Mouse (Mus musculus): ENCODE measurements around the gene 4930595D18Rik. TPM values are rescaled to one million over a fixed set of nuclear protein-coding genes. Genes with fewer than 3 reads are reported as not detected.

The 4930595D18Rik gene
- total RNA-seq, 2 experiments from 2014 or later: not detected

DNA sequence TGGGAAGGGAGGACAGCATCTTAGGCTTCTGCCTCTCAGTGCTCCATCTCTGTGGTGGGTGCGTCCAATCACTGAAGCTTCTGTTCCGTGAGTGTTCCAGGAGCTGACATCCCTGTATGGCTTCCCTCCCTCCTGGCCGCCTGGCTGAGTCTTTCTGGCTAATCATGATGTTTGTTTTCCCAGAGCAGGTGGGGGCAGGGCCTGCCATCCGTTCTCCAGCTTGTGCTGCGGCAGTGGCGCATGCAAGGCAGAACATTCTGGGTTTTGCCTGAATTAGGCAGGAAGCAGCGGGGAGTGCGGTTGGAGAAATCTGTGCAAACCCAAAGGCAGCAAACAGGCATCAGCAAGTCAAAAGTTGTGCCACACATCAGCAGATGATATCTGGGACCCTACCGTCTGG is 39.0 kb downstream of the 4930595D18Rik start:
- intact Hi-C loops (cut with DNase I): no loop called here
- peak; percentile 69 to 89 for DNase-seq (ENCODE audit: low spot score in 2 of 2)

DNA sequence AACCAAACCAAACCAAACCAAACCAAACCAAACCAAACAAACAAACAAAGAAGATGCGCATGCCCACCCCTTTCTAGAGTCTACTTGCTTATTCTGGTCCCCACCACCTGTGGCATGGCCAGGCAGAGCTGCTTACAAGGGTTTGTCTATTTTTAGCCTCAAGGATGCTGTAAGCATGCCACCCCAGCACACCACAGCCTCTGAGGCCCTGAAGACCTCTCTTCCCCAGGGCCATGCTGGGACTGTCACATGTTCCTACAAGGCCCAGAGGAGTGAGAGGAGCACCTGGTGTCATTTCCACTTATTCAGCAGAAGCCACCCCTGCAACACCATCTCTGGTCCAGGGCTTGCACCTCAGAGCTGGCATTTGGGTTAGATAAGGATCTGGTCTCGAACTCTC is 39.7 kb downstream of the 4930595D18Rik start:
- DNase-seq (ENCODE audit: low spot score in 2 of 2): no peak
- intact Hi-C loops (cut with DNase I): no loop called here

DNA sequence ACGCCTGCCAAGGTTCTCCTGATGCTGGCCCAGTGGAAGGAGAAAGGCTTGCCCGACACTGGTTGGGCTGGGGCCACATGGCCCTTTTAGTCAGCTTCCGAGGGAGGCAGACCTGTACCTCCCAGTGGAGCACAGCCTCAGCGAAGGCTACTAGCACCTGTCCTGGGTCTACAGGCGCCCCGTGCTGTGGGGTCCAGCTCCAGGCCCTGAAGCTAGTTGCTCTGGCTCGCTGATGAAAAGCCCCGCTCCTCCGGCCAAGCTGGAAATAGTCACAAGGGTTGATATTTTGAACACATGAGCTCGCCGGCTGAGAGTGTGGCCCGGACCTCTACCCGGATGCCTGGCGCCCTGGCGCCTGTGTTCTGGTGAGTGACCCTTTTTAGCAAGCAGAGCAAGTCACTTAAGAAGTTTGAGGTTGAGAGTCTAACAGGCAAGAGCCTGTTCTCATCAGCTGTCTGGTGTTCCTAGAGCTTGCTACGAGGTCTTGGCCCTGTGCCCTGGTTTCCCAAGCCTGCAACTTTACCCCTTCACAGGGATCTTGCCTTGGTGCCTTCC is 40.7 kb downstream of the 4930595D18Rik start:
- DNase-seq (ENCODE audit: low spot score in 2 of 2): no peak
- intact Hi-C loops (cut with DNase I): no loop called here

DNA sequence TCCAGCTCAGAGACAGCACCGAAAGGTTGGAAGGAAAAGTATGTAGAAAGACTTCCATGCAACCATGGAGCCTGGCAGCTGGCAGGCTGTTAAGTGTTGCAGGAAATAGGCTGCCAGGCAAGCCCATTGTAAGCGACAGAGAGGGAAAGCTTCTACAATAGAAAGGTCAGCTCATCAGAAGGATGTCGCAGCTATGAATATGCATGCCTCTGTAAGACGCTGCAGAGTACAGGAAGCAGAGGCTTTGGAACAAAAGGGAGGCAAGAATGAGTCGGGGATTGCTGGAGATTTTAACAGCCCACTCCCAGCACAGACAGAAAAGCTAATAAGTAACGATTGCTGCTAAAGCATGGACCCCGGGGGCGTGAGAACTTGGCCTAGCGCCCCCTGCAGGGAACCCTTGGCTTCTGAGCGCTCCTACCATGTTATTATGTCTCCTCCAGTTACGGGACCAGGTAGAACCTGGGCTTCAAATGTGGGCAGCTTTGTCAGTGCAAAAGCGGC is 41.2 kb downstream of the 4930595D18Rik start:
- DNase-seq (ENCODE audit: low spot score in 2 of 2): no peak

DNA sequence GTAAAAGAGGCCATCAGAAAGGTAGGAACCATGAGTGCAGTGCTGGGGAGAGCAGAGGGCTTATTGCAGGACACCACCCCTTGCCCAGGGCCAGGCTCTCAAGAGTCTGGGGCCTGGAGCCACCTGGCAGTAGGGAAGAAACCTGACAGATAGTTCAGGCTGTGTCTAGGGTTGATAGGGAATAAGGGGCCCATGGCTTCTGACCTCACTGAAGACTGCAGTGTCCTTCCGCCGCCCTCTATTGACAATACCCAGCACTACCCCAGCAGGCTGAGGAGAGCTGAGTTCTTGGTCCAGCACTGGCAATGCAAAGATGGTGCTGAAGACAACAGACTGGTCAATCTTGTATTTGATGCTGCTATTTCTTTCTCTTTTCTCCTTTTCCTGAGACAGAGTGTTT is 47.2 kb downstream of the 4930595D18Rik start:
- intact Hi-C loops (cut with DNase I): no loop called here
- DNase-seq (ENCODE audit: low spot score in 2 of 2): no peak

More for the DNA sequence above, 41.2 kb downstream of the 4930595D18Rik start:
- intact Hi-C loops (cut with DNase I): no loop called here

DNA sequence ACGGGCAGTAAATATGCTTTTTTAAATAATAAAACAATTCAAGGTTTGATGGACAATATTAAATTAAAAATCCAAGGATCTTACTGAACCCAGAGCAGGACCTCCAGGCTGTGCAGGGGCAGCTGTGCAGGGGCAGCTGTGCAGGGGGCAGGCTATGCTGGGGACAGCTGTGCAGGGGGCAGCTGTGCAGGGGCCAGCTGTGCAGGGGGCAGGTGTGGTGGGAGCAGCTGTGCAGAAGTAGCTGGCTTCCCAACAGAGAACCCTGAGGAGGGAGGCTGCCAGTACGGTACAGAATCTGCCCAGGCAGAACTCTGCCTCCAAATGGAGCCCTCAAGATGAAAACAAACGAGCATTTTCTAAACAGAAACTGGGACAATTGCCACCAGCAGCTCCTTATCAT is 48.3 kb downstream of the 4930595D18Rik start:
- DNase-seq (ENCODE audit: low spot score in 2 of 2): no peak
- intact Hi-C loops (cut with DNase I): no loop called here

DNA sequence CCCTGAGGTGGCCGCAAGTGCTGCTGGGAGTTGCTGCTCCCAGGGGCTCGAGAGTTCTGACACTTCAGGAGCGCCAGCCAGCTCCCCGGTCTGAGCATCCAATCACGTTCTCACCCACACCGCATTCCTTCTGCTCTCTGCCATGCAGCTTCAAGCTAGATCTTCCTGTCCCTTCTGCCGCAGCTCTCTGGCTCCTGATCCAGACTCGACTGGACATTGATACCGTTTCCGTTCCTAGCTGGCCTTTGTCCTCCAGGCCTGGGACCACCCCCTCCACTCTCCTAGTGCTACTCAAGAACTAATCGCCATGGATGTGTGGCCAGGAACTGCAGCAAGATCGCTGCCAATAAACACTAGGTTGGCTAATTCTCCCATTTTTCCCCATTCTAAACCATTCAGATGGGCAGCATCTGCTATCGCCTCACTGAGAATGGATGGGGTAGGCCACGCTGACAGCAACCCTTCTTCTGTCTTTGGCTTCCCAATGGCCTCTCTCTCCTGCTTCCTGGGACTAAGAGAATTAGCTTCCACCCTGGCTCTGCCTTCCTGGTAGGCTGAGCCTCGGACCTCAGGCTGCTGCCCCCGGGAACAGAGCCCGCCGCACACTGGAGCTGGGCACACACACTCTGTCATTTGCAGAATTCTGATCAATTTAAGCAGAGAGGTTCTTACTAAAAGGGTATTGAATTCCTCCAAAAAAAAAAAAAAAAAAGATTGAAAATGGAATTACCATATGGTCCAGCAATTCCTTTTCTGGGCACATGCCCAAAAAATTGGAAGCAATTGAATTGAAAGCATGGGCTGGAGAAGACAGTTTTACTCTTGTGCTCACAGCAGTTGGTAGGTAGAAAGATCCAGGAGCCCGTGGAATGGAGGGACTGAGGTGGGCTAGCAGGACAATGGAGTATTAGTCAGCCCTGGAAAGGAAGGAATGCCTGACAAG is 49.2 kb downstream of the 4930595D18Rik start:
- intact Hi-C loops (cut with DNase I): no loop called here
- peak in 1 of 2 experiments; percentile 45 for DNase-seq (ENCODE audit: low spot score in 2 of 2)

DNA sequence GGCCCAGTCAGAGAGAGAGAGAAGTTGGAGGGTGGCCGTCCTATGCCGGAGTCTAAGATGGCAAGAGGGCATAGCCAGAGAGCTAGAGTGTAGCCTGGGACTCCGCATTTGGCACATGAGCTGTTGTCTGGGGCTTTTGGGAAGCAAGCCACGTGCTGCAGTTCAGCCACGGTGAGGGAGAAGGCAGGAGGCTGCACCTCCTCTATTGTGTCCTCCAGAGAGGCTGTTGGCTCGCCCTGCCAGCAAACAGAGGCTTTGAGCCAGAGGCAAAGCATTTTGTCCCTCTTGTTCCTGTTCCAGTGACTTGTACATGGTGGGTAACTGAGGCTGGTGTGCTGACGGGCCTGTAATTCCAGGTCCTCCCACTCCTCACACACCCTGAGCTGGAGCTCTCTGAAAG is 50.1 kb downstream of the 4930595D18Rik start:
- intact Hi-C loops (cut with DNase I): no loop called here
- no peak for DNase-seq (ENCODE audit: low spot score in 2 of 2)

DNA sequence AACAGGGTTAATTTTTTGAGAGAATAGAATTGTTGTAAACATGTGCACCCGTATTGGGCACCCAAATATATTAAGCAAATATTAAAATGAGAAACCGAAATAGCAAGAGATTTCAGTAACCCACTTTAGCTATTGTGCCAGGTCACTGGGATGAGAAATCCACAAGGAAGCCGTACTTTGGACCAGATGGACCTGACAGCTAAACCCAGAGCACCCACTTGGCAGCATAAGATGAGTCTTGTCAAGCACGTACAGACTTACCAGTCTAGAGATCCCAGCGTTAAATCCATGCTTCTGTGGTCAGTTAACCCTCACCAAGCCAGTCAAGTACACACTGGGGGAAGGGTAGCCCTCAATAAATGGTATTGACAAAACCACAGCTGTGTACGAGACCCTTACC is 58.6 kb downstream of the 4930595D18Rik start:
- intact Hi-C loops (cut with DNase I): no loop called here
- DNase-seq (ENCODE audit: low spot score in 2 of 2): no peak

DNA sequence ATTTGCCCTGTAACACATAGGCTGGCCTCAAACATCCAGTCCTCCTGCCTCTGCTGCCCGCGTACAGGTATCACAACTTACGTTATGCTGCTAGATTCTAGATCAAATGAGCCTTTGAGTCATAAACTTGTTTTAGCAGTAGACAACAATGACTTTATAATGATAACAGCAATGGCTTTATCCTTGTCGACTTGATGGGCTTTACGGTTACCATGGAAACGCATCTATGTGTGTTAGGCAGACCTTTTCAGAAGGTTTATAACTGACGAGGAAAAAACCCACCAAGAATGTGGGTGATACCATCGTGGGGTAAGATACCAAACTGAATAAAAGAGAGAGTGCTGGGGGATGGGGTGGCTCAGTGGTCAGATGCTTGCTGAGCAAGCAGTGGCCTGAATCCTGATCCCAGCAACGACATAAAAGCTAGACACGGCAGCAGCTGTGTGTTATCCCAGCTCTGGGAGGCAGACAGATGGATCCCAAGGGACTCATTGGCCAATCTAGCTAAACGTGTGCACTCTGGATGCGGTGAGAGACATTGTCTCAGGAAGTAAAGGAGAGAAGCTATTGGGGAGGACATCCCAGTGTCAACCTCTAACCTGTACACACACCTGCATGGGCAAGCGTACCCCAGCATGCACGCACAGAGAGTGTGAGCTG is 59.6 kb downstream of the 4930595D18Rik start:
- intact Hi-C loops (cut with DNase I): no loop called here
- peak in 1 of 2 experiments; percentile 33 for DNase-seq (ENCODE audit: low spot score in 2 of 2)

DNA sequence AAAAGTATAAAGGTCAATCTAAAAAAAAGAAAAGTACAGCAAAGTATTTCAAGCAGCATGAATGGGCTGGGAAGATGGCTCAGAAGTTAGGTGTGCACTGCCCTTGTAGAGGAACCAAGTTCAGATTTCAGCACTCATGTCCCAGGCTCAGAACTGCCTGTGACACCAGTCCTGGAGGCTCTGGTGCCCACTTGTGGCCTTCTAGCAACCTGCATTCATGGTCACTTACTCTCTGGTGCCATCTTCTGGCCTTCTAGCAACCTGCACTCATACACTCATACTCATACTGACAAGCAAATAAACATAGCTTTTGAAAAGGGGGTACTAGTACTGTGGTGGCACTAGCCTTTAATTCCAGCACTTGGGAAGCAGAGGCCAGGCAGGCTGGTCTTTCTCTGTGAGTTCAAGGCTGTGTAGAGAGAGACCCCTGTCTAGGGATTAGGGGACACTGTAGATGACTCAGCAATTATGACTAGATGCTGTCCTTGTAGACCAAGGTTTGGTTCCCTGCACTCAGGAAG is 61.9 kb downstream of the 4930595D18Rik start:
- DNase-seq (ENCODE audit: low spot score in 2 of 2): no peak

DNA sequence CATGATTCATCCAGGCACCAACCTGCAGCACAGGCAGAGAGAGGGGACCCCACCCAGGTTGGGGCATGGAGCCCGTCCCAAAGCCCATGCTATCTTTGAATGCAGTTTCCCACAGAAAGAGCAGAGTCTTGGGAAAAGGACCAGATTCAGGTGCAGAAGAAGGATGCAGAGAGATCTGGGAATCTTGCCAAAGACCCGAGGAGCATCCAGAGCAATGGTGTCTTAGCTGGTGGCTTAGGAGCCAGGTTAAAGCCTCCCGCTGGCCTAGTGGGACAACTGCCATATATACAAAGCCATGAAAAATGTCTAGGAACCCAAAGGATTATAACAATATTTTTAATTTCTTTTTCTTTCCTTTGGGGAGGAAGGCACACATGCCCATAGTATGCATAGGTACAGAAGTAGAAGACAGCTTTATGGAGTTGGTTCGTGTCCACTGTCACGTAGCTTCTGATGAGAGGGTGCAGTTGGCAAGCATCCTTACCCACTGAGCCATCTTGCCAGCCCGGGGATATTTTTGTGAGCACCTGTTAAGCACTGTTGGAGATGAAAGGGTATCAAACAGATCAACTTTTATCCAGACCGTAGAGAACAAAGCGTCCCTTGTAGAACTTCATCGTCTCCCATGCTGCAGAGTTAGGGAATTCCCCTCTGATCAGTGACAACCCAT is 63.2 kb downstream of the 4930595D18Rik start:
- DNase-seq (ENCODE audit: low spot score in 2 of 2): no peak
- intact Hi-C loops (cut with DNase I): no loop called here

More for the DNA sequence above, 61.9 kb downstream of the 4930595D18Rik start:
- intact Hi-C loops (cut with DNase I): no loop called here

DNA sequence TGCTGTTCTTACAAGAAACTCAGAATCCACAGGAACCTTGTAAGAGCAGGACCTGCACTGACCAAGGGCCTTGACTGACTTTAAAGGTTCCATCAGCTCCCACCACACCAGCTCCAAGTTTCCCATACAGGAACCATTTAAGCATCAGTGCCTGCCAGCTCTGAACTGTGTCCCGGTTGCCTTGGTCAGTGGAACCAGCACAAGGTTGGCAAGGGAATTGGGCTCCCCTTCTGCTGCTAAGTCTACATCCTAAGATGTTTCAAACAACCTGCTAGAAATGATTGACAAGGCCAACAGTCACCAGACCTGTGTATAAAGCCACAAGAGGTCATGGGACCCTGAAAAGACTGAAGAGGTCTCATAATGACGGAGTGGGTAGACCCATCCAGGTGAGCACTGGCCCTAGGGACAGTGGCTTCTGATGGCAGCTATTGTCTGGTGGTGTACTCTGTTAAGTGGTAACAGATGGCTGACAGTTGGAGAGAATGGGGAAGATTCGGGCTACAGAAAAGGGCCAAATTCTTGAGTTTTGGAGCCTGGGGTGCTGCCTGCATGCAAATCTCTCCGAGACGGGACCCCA is 64.7 kb downstream of the 4930595D18Rik start:
- intact Hi-C loops (cut with DNase I): no loop called here
- no peak for DNase-seq (ENCODE audit: low spot score in 2 of 2)

DNA sequence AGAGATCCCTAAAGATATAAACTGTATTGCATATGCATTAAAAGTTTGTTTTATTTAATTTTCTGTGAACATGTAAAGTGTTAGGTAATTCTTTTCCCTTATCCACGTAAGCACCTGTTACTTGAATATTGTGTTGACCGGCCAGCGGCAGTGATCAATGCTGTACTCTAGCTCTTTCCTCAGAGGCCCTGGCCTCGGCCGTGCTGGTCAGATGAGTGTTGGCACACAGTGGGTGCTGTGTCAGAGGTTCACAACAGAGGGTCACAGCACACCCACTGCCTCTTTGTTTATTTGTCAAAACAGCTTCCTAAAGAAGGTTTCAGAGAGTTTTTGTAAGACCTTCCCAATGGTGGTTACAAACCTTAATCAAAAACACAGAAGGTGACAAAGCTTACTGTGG is 69.7 kb downstream of the 4930595D18Rik start:
- intact Hi-C loops (cut with DNase I): no loop called here
- no peak for DNase-seq (ENCODE audit: low spot score in 2 of 2)

DNA sequence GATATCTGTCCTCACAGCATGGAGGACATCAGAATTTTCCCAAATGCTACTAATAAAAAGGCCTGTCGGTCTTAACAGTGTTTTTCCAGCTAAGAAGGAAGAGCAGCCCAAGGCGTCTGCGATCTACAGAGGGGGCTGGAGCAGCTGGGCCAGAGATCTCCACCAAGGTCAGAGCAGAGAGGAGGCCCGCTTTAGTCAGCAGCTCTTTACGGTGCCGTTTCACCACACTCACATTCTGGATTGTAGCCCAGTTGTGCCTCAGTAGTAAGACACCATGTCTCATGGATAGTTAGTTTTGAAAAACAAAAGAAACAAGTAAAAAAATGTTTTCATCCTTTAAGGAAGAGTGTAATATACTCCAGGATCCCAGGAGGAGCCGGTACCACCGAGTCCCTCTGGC is 73.1 kb downstream of the 4930595D18Rik start:
- intact Hi-C loops (cut with DNase I): no loop called here
- DNase-seq (ENCODE audit: low spot score in 2 of 2): no peak

Measured in left cerebral cortex, postnatal 14 days (tissue).